Mouse (Mus musculus): Measurements from ENCODE around the gene Zmpste24. TPM values are rescaled to one million over a fixed set of nuclear protein-coding genes. Genes with fewer than 3 reads are reported as not detected.

Gene Zmpste24
- 31.1 TPM for total RNA-seq (2023)

DNA sequence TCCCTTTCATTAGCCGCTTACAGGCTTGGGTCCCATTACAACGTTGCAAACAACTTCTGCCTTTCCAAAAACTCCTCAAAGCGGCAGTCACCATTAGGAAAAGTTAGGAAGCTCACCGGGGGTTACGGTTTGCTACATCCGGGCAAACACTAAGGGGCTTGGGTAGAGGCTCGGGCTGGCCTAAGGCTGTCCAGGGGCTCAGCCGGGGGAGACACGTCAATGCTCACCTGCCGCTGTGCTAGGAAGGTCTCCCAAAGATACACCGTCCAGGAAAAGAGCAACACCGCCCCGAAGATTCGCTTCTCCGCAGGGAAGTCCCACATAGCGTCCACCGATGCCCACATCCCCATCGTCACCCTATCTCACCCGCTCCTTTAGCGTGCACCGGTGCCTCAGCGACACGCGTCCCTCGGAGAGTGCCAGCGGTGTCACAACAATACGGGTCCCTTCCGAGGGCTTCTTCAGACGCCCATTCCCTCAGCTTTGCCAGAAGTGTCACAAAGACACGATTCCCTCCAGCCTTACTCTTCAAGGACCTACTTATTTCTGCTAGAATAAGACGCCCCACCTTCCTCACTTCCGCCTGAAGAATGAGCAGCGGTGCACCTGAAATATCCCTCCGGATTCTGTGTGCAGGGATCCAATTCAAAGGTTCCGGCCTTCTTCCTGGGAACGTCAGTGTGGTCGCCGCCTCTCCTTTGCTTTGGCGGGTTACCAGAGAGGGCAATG is at the start of gene Zmpste24:
TSS of gene Zmpste24 (minus strand) at position 592 of the 729 bp plus-strand sequence.

DNA sequence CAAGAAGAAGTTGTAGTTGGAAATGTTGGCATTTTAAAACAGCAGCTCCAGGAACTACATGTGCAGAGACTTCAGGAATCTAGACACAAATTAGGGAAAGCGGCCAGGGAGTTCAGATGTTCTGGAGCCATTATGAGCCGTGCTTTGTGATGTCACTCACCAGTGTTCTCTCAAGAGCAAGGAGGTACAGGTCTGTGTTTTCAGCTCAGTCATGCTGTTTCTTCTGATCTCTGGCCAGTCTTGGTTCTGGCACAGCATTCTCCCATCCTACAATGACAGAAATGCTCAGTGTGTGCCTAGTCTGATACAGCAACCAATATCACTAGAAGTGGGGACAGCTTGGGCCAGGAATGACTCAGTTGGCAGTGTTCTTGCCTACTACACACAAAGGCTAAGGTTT is 11.1 kb upstream of the Zmpste24 start, which contains the start of gene Tmco2:
TSS of gene Tmco2 (minus strand) at position 101 of the 400 bp plus-strand sequence.

DNA sequence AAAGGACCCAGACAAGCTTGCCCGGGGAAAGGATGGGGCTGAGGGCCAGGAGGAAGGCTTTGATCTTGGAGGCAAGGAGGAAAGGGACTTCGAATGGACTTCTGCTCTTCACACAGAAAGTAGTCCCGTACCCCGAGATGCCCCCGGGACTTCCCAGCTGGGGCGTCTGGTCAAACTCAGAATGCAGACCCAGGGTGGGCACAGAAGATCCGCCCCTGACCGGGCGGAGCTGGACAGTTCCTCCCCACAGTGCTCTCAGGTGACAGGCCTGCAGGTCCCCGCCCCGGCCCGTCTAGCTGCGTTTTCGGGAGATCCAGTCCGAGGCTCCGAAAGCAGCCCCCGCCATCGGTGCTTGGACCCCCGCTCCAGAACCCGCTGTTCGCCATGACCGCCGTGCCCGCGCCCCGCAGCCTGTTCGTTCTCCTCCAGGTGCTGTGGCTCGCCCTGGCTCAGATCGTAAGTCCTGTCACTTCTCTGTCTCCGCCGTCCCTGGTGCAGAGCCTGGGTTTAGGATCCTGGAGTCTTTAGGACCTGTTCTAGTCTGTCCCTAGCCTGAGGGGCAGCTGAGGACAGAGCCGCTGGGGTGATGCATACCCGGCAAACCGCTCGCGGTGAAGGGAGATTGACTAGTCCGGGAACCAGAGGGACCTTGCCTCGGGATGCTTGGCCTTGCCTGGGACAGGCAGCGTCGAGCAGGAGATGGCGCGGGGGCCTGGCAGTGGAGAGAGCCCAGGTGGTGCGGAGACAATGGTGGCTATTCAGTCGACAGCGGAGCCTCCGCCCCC is 58.5 kb downstream of the Zmpste24 start, which contains the start of gene Col9a2:
TSS of gene Col9a2 (plus strand) at position 55 of the 785 bp plus-strand sequence.

DNA sequence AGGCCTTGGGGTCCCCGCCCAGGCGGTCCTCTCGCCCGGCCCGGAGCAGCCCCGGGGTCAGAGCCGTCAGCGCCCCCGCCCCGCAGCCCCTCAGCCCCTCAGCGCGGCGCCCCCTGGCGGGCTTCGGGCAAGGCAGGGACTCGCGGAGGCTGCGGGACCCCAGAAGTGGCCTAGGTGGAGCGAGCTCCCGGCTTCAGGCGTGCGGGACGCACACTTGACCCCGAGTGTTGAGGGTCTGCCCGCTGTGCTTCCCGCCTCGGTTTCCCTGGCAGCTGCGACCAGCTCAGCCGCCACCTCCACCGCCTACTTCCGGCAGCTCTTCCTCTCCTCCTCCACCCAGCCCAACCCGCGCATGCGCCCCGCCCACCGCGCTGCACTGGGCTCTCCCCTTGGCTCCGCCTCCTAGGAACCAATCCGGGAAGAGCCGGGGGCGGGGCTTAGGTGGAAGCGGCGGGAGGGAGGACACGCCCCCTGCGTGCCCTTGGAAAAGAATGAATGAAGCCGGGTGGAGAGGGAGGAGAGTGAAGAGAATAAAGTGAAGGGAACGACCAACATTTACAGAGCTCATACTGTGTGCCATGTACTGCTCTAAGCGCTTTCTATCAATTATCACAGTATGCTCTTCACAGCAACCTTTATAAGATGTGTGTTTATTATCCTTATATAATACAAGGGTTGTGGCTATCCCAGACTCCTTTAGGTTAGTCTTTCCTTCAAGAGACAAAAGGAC is 80.9 kb downstream of the Zmpste24 start, which contains the start of gene Smap2:
TSS of gene Smap2 (minus strand) at position 320 of the 730 bp plus-strand sequence.

Other genes starting within 250 kb of the Zmpste24 start
- gene Rims3, start 243.4 kb downstream of the Zmpste24 start, total RNA-seq (2023), result 2.8 TPM
- gene Exo5, start 173.2 kb downstream of the Zmpste24 start, total RNA-seq (2023), result 7.9 TPM
- gene Zfp69, start 146.5 kb downstream of the Zmpste24 start, total RNA-seq (2023), result 9.2 TPM
- 146 TPM for gene Smap2, start 81.0 kb downstream of the Zmpste24 start, total RNA-seq (2023)
- gene Col9a2, start 58.9 kb downstream of the Zmpste24 start, total RNA-seq (2023), result not detected
- not detected for gene Tmco2, start 11.0 kb upstream of the Zmpste24 start, total RNA-seq (2023)
- 69.5 TPM for gene Rlf, start 116.8 kb upstream of the Zmpste24 start, total RNA-seq (2023)
- not detected for gene Gm12888, start 226.7 kb upstream of the Zmpste24 start, total RNA-seq (2023)

Measured in CD4-positive naive resting alpha-beta T cell, adult 76 days (primary cell).